Mouse (Mus musculus): ENCODE measurements at regions not wholly inside any gene's neighbourhood (a gene's known extent, or its start where the extent isn't known, plus 50 kb on each side); places are given as distances from the start of the nearest gene placed in this dataset.
A peak's percentile ranks its signal among the peaks of the same experiment; 100 is the strongest.

DNA sequence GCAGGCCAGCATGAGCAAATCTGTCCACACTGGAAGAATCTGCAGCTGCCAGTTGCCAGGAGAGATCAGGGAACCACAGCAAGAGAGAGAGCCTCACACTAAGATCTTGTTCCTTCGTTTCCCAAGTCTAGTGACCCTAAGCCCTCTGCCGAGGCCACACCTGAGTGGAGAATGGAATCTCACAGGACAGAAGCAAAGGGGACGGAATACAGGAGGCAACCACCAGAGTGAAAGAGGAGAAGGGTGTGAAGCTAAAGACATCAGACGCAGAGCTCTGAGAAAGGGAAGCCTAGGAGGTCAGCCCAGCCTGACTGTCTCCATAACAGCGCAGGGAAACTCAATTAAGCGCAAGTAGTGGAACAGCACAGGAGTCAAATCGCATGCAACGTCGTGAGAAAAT lies 75.0 kb downstream of the Suds3 start:
- WGBS (ENCODE audit: insufficient replicate concordance), result 72% methylated on average over 9 of the region's 9 CpGs
- Histone ChIP-seq H3K9ac (ENCODE audit: low read depth, low read length) (no peak overlapping the region), H3K27ac (ENCODE audit: low read depth, low read length) (no peak overlapping the region), H3K9me3 (replicated peaks; ENCODE audit: control insufficient read depth, low read length) (no peaks in the 10 kb centered on the region), H3K4me1 (ENCODE audit: control insufficient read depth, insufficient read depth, low read length) (no peaks in the 10 kb centered on the region), H3K27me3 (ENCODE audit: control insufficient read depth, insufficient read depth, low read length) (no peaks in the 10 kb centered on the region), H3K36me3 (ENCODE audit: control insufficient read depth, insufficient read depth, low read length) (no peaks in the 10 kb centered on the region), H3K4me3 (ENCODE audit: low read depth, low read length) (no peak overlapping the region), H3K4me2 (no peak overlapping the region)
- no peak for ATAC-seq (replicated peaks; ENCODE audit: insufficient number of reproducible peaks, low FRiP score, low TSS enrichment)

DNA sequence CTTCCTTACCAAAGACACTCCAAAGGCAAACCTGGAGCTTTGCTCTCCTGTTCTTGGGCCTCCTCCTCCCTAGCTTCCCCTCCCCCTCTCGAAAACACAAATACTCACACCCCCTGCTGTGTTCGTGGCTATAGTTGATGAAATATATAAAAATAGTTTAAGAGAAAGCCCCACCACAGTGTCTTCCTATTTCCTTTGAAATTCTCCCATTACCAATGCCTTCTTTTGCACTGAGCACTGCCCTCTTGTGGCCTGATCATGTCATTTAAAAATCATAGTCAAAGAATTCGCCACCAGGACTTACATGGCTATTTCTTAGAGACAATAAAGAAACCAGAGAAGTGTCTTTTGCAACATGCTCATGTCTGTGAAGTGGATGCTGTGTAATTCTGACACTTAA lies 78.7 kb downstream of the Suds3 start:
- Histone ChIP-seq H3K9me3 (replicated peaks; ENCODE audit: control insufficient read depth, low read length) (no peaks in the 10 kb centered on the region), H3K36me3 (ENCODE audit: control insufficient read depth, insufficient read depth, low read length) (no peaks in the 10 kb centered on the region), H3K4me1 (ENCODE audit: control insufficient read depth, insufficient read depth, low read length) (no peaks in the 10 kb centered on the region), H3K27ac (ENCODE audit: low read depth, low read length) (no peak overlapping the region), H3K27me3 (ENCODE audit: control insufficient read depth, insufficient read depth, low read length) (no peaks in the 10 kb centered on the region), H3K4me3 (ENCODE audit: low read depth, low read length) (no peak overlapping the region), H3K4me2 (no peak overlapping the region), H3K9ac (ENCODE audit: low read depth, low read length) (no peak overlapping the region)
- no peak for ATAC-seq (replicated peaks; ENCODE audit: insufficient number of reproducible peaks, low FRiP score, low TSS enrichment)
- 18% methylated on average over 3 of the region's 3 CpGs for WGBS (ENCODE audit: insufficient replicate concordance)

DNA sequence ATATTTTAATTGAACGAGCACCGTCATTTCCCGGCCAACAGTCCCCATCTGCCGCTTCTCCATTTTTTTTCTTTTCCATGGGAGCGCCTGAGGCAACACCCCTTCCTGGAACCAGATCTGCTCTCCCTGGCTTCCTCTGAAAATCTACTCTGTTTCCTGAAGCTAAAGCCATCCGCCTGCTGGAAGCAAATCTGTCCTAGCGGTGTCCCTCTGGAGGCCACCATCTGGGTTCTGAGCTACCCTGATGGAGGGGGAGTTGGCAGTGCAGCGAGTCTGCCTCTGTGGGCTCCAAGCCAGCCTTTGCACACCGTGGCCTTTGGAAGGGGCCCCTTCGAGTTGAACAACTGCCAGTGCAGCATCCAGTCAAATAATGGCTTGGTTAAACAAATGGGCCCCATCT lies 83.8 kb downstream of the Suds3 start:
- H3K27me3 ChIP-seq (ENCODE audit: control insufficient read depth, insufficient read depth, low read length), result no peaks in the 10 kb centered on the region
- no peak overlapping the region for H3K4me3 ChIP-seq (ENCODE audit: low read depth, low read length)
- no peak overlapping the region for H3K27ac ChIP-seq (ENCODE audit: low read depth, low read length)
- no peak overlapping the region for H3K9ac ChIP-seq (ENCODE audit: low read depth, low read length)
- no peak for ATAC-seq (replicated peaks; ENCODE audit: insufficient number of reproducible peaks, low FRiP score, low TSS enrichment)
- no peaks in the 10 kb centered on the region; the same call in 1 of the 2 replicates for H3K9me3 ChIP-seq (replicated peaks; ENCODE audit: control insufficient read depth, low read length)
- 78% methylated on average over 10 of the region's 10 CpGs for WGBS (ENCODE audit: insufficient replicate concordance)
- H3K36me3 ChIP-seq (ENCODE audit: control insufficient read depth, insufficient read depth, low read length), result no peaks in the 10 kb centered on the region
- H3K4me2 ChIP-seq, result no peak overlapping the region
- no peaks in the 10 kb centered on the region for H3K4me1 ChIP-seq (ENCODE audit: control insufficient read depth, insufficient read depth, low read length)

DNA sequence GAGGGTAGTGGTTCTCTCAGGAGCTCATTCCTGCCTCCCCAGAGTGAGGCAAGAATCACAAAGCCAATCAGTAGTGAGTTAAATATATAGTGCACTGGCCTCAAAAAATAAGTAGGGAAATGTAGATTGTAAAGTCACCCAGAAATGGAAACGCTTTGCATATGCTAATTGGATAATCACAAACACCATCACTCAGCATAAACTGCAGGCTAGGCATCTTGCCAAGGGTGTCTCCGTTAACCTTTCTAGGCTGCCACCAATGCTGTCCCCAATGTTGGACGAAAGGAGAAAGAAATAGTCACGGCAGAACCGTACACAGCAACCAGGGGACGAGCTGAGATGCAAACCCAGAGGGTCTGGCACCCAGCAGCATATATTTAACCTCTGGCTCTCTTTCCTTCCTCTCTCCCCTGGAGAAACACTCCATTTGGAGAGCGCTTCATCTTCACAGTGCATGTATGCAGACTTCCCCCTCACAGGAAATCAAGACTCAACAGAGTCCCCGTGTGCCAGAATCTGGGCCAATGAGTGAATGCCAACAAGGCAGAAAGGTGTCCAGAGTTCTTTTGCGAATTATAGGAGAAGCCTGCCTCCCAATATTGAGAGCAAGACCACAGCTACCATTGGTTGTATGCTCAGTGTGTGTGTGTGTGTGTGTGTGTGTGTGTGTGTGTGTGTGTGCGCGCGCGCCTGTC lies 90.1 kb downstream of the Suds3 start:
- WGBS (ENCODE audit: insufficient replicate concordance), result 82% methylated on average over 13 of the region's 13 CpGs
- H3K27ac ChIP-seq (ENCODE audit: low read depth, low read length), result no peak overlapping the region
- ATAC-seq (replicated peaks; ENCODE audit: insufficient number of reproducible peaks, low FRiP score, low TSS enrichment), result no peak
- no peak overlapping the region for H3K9ac ChIP-seq (ENCODE audit: low read depth, low read length)
- no peak overlapping the region for H3K4me2 ChIP-seq
- H3K4me3 ChIP-seq (ENCODE audit: low read depth, low read length), result no peak overlapping the region
- H3K36me3 ChIP-seq (ENCODE audit: control insufficient read depth, insufficient read depth, low read length), result no peaks in the 10 kb centered on the region
- H3K4me1 ChIP-seq (ENCODE audit: control insufficient read depth, insufficient read depth, low read length), result no peaks in the 10 kb centered on the region
- H3K9me3 ChIP-seq (replicated peaks; ENCODE audit: control insufficient read depth, low read length), result no peaks in the 10 kb centered on the region; the same call in 1 of the 2 replicates
- H3K27me3 ChIP-seq (ENCODE audit: control insufficient read depth, insufficient read depth, low read length), result no peaks in the 10 kb centered on the region

DNA sequence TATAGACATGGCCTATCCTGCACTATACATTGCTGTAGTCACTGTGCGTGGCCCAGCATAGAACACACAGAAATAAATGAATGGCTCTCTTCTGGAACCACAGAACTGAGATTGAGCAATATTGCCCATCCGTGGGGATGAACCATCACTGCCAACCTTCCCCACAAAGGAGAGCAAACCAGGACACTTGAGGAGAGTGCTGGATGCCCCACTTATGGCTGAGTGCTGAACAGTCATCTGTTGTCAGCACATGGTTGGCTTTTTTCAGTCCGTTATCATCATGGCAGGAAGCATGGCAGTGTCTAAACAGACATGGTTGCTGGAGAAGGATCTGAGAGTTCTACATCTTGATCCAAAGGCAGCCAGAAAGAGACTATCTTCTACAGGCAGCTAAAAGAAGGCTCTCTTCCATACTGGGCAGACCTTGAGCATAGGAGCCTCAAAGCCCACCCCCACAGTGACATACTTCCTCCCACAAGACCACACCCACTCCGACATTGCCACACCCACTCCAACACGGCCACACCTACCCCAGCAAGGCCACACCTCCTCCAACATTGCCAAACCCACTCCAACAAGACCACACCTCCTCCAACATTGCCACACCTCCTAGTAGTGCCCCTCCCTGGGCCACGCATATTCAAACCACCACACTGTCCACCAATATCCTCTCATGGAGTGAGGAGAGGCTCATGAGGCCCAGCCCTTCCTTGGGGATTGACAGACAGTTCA lies 97.3 kb downstream of the Suds3 start:
- Histone ChIP-seq H3K9ac (ENCODE audit: low read depth, low read length) (no peak overlapping the region), H3K9me3 (replicated peaks; ENCODE audit: control insufficient read depth, low read length) (no peaks in the 10 kb centered on the region), H3K4me3 (ENCODE audit: low read depth, low read length) (no peak overlapping the region), H3K27me3 (ENCODE audit: control insufficient read depth, insufficient read depth, low read length) (no peaks in the 10 kb centered on the region), H3K36me3 (ENCODE audit: control insufficient read depth, insufficient read depth, low read length) (no peaks in the 10 kb centered on the region), H3K4me2 (no peak overlapping the region), H3K27ac (ENCODE audit: low read depth, low read length) (no peak overlapping the region), H3K4me1 (ENCODE audit: control insufficient read depth, insufficient read depth, low read length) (no peaks in the 10 kb centered on the region)
- WGBS (ENCODE audit: insufficient replicate concordance), result 72% methylated on average over 6 of the region's 6 CpGs
- no peak for ATAC-seq (replicated peaks; ENCODE audit: insufficient number of reproducible peaks, low FRiP score, low TSS enrichment)

DNA sequence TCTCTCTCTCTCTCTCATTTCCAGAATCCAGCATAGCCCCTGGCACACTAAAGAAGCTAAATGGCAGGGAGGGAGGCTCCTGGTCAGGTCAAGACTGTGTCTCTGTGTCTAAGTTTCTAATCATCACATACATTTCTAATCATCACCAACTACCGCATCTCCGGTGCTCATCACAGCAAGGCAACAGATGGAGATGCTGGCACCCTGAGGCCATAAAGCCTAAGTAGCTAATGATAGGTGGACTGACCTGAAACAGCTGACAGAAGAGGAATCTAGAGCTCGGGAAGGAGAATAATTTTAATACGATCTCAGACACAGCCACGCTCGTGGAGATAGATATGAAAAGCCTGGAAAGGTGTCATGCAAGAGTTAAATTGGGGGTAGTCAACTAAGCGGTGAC lies 104.8 kb downstream of the Suds3 start:
- no peak overlapping the region for H3K9ac ChIP-seq (ENCODE audit: low read depth, low read length)
- WGBS (ENCODE audit: insufficient replicate concordance), result 82% methylated on average over 7 of the region's 7 CpGs
- no peak for ATAC-seq (replicated peaks; ENCODE audit: insufficient number of reproducible peaks, low FRiP score, low TSS enrichment)
- H3K27ac ChIP-seq (ENCODE audit: low read depth, low read length), result no peak overlapping the region
- no peak overlapping the region for H3K4me3 ChIP-seq (ENCODE audit: low read depth, low read length)
- no peaks in the 10 kb centered on the region for H3K36me3 ChIP-seq (ENCODE audit: control insufficient read depth, insufficient read depth, low read length)
- H3K27me3 ChIP-seq (ENCODE audit: control insufficient read depth, insufficient read depth, low read length), result no peaks in the 10 kb centered on the region
- H3K9me3 ChIP-seq (replicated peaks; ENCODE audit: control insufficient read depth, low read length), result no peaks in the 10 kb centered on the region
- H3K4me2 ChIP-seq, result no peak overlapping the region
- no peaks in the 10 kb centered on the region for H3K4me1 ChIP-seq (ENCODE audit: control insufficient read depth, insufficient read depth, low read length)

DNA sequence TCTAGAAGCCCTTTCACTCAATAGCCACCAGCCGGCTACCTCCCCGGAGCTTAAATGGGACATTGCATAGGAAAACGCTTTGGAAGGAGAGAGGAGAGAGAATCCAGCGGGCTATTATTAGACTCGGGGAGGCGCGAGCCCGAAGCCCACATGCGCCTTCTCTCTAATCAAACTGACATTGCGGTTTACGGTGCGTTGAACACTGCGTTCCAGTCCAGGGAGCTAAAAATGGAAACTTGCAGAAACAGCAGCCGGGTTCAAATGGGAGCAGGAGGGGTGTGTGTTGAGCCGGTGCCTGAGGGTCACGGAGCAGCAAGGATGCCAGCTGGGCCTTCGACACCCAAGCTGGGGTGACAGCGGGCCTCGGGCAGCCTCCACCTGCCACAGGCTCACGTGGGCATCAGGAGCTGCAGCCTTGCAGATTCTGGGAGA lies 115.1 kb downstream of the Suds3 start:
- H3K4me2 ChIP-seq, result peak overlapping the region; percentile 33
- no peaks in the 10 kb centered on the region for H3K36me3 ChIP-seq (ENCODE audit: control insufficient read depth, insufficient read depth, low read length)
- H3K9ac ChIP-seq (ENCODE audit: low read depth, low read length), result no peak overlapping the region
- H3K27me3 ChIP-seq (ENCODE audit: control insufficient read depth, insufficient read depth, low read length), result no peaks in the 10 kb centered on the region
- no peaks in the 10 kb centered on the region for H3K4me1 ChIP-seq (ENCODE audit: control insufficient read depth, insufficient read depth, low read length)
- H3K4me3 ChIP-seq (ENCODE audit: low read depth, low read length), result no peak overlapping the region
- no peaks in the 10 kb centered on the region for H3K9me3 ChIP-seq (replicated peaks; ENCODE audit: control insufficient read depth, low read length)
- no peak overlapping the region for H3K27ac ChIP-seq (ENCODE audit: low read depth, low read length)
- 48% methylated on average over 20 of the region's 20 CpGs for WGBS (ENCODE audit: insufficient replicate concordance)
- ATAC-seq (replicated peaks; ENCODE audit: insufficient number of reproducible peaks, low FRiP score, low TSS enrichment), result no peak

DNA sequence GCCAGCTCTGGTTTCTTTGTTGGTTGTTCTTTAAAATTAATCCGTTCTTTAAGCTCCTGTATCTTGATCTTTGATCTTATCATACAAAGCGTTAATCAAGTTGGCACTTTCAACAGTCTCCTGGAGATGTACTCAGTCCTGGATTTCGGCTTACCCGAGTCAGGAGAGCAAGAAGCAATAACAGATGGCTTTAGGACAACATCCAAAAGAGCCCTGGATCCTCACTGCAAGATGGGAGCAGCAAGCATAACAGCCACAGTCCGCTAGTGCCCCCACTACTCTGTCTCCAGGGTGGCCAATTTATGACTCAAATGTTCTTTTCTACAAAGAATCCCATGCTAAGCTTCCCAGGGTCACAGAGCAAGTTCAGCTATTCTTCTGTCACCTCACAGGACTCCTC lies 121.4 kb downstream of the Suds3 start:
- Histone ChIP-seq H3K4me2 (no peak overlapping the region), H3K9ac (ENCODE audit: low read depth, low read length) (no peak overlapping the region), H3K36me3 (ENCODE audit: control insufficient read depth, insufficient read depth, low read length) (no peaks in the 10 kb centered on the region), H3K4me1 (ENCODE audit: control insufficient read depth, insufficient read depth, low read length) (no peaks in the 10 kb centered on the region), H3K4me3 (ENCODE audit: low read depth, low read length) (no peak overlapping the region), H3K27me3 (ENCODE audit: control insufficient read depth, insufficient read depth, low read length) (no peaks in the 10 kb centered on the region), H3K27ac (ENCODE audit: low read depth, low read length) (no peak overlapping the region), H3K9me3 (replicated peaks; ENCODE audit: control insufficient read depth, low read length) (no peaks in the 10 kb centered on the region)
- 62% methylated on average over 5 of the region's 5 CpGs for WGBS (ENCODE audit: insufficient replicate concordance)
- no peak for ATAC-seq (replicated peaks; ENCODE audit: insufficient number of reproducible peaks, low FRiP score, low TSS enrichment)

DNA sequence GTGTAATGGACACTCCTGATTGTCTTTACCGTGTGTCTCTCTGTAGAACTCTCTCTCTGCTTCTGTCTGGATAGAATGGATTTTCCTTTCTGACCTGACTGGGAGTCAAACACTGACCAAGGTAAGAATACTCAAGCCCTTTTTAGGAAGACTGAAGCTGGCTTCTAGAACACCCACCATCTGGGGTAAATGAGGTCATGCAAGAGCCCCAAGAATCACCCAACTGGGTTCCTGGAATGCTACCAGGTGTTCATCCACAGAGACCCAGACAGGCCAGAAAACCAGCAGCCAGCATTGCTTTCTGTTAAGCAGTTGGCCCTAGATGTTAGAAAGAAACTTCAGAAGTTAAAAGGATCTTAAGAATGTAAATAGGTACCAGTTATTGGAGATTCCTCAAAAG lies 122.2 kb downstream of the Suds3 start:
- no peaks in the 10 kb centered on the region for H3K4me1 ChIP-seq (ENCODE audit: control insufficient read depth, insufficient read depth, low read length)
- no peak overlapping the region for H3K9ac ChIP-seq (ENCODE audit: low read depth, low read length)
- no peaks in the 10 kb centered on the region for H3K27me3 ChIP-seq (ENCODE audit: control insufficient read depth, insufficient read depth, low read length)
- H3K4me3 ChIP-seq (ENCODE audit: low read depth, low read length), result no peak overlapping the region
- 91% methylated on average over 1 of the region's 1 CpGs for WGBS (ENCODE audit: insufficient replicate concordance)
- no peak for ATAC-seq (replicated peaks; ENCODE audit: insufficient number of reproducible peaks, low FRiP score, low TSS enrichment)
- H3K9me3 ChIP-seq (replicated peaks; ENCODE audit: control insufficient read depth, low read length), result no peaks in the 10 kb centered on the region
- no peaks in the 10 kb centered on the region for H3K36me3 ChIP-seq (ENCODE audit: control insufficient read depth, insufficient read depth, low read length)
- no peak overlapping the region for H3K4me2 ChIP-seq
- no peak overlapping the region for H3K27ac ChIP-seq (ENCODE audit: low read depth, low read length)
